Mouse (Mus musculus): ENCODE results near the gene Slc23a4. TPM values are rescaled to one million over a fixed set of nuclear protein-coding genes. Genes with fewer than 3 reads are reported as not detected.

Slc23a4 gene
- total RNA-seq, 2 experiments from 2014 or later: 1.0 to 1.6 TPM

DNA sequence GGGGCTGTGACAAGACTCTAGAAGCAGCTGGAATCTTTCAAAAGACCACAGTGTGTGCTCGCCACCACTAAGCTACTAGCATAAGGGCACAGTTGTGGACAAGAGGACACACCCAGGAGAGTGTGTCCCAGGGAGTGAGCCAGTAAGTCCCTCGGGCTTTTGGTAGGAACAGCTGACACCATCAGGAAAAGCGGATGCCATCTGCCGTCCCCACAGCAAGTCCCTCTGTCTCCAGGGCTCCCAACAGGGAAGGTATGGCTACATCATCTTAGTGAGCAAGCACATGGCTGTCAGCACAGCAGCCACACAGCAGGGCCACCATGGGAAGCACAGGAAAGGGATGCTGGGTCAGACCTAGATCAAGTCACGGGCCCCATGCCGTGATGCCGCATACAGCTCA lies 92.6 kb downstream of the Slc23a4 start:
- intact Hi-C loops (cut with DNase I): no loop called here
- DNase-seq (ENCODE audit: low spot score in 2 of 2): no peak

Other genes starting within 250 kb of the Slc23a4 start
- 10 to 100 TPM; 15.6 to 16.7 TPM for gene Agbl3, start 208.0 kb downstream of the Slc23a4 start, total RNA-seq (2021)
- gene Tmem140, start 125.3 kb downstream of the Slc23a4 start, total RNA-seq (2021): 1 to 10 TPM; 2.0 to 2.4 TPM
- 1 to 10 TPM; 5.5 to 6.1 TPM for gene Cyren, start 110.3 kb downstream of the Slc23a4 start, total RNA-seq (2021)
- 10 to 100 TPM; 28.3 to 36.4 TPM for gene Wdr91, start 77.5 kb downstream of the Slc23a4 start, total RNA-seq (2021)
- not detected for gene Stra8, start 68.2 kb downstream of the Slc23a4 start, total RNA-seq (2021)
- 10 to 100 TPM; 39.4 to 43.7 TPM for gene Cnot4, start 145.3 kb upstream of the Slc23a4 start, total RNA-seq (2021)
- 10 to 100 TPM; 24.4 to 27.1 TPM for gene Nup205, start 189.0 kb upstream of the Slc23a4 start, total RNA-seq (2021)

All from left cerebral cortex, postnatal 25 days (tissue).